Mouse (Mus musculus) limb, embryonic 11.5 days (tissue): ENCODE data around the gene Hibadh. TPM values are rescaled to one million over a fixed set of nuclear protein-coding genes. Genes with fewer than 3 reads are reported as not detected.
"Not testable (repeated sequence)": the region's sequence is repeated elsewhere in the genome, so short reads cannot be mapped to it uniquely, and the experiment has no call there.

Experiments used
- ATAC-seq: fragments of 200-750 bp; cut with Nextera tagmentation; 2 replicates; pipeline ENCODE4 v1.8.0; 2017; ENCODE audit warnings: low read depth; ENCODE audit not compliant: insufficient number of reproducible peaks, low FRiP score, low TSS enrichment
- DNase-seq: peaks from one replicate; pipeline ENCODE4 v3.0.0-alpha.2; 2015; ENCODE audit warnings: low spot score
- H3K27ac ChIP-seq: fragments of 300-500 bp; sonication (generic); replicated peaks from 2 replicates; pipeline ENCODE4 v1.5.1; 2014; ENCODE audit warnings: low read depth, mild to moderate bottlenecking, low read length
- H3K27me3 ChIP-seq: fragments of 300-500 bp; sonication (generic); 2 replicates; pipeline ENCODE4 v1.6.1; 2014; ENCODE audit warnings: mild to moderate bottlenecking, low read length, mixed read lengths; ENCODE audit not compliant: control insufficient read depth, insufficient read depth
- H3K36me3 ChIP-seq: fragments of 300-500 bp; sonication (generic); 2 replicates; pipeline ENCODE4 v1.6.1; 2014; ENCODE audit warnings: mild to moderate bottlenecking, low read length, moderate library complexity, mixed read lengths; ENCODE audit not compliant: control insufficient read depth, insufficient read depth
- H3K4me1 ChIP-seq: fragments of 300-500 bp; sonication (generic); 2 replicates; pipeline ENCODE4 v1.6.1; 2014; ENCODE audit warnings: low read length, mixed read lengths; ENCODE audit not compliant: control insufficient read depth, insufficient read depth
- H3K4me2 ChIP-seq: fragments of 300-500 bp; sonication (generic); 2 replicates; pipeline ENCODE4 v1.6.1; 2014; ENCODE audit warnings: low read depth, mild to moderate bottlenecking, moderate library complexity; ENCODE audit not compliant: severe bottlenecking
- H3K4me3 ChIP-seq: fragments of 300-500 bp; sonication (generic); 2 replicates; pipeline ENCODE4 v1.5.1; 2014; ENCODE audit warnings: low read depth, low read length
- H3K9ac ChIP-seq: fragments of 300-500 bp; sonication (generic); 2 replicates; pipeline ENCODE4 v1.6.1; 2014; ENCODE audit warnings: mild to moderate bottlenecking, low read length
- H3K9me3 ChIP-seq: fragments of 300-500 bp; sonication (generic); 2 replicates; pipeline ENCODE4 v1.6.1; 2016; ENCODE audit warnings: low read length; ENCODE audit not compliant: control insufficient read depth
- WGBS: fragments of 180-500 bp; shearing (Covaris S2); extraction: QIAGEN DNeasy Blood & Tissue Kit; methylation state at CpG from one replicate; pipeline ENCODE4 v1.1.7; 2014; 5-methylcytosine and 5-hydroxymethylcytosine counted together
- polyA plus RNA-seq: library from polyadenylated mRNA; unstranded; fragments of >200 nt; fragmentation: Nextera tagmentation; extraction: Ambion mirVana; gene quantifications from 2 replicates; pipeline ENCODE4 v1.2.1, GENCODE M21; 2014

Hibadh gene
- polyA plus RNA-seq, 1 experiment from 2014 or later: 55.3 TPM

- ATAC-seq (no peak), DNase-seq (no peak)
- Histone ChIP-seq H3K4me1 (no peaks in the 10 kb centered on the region), H3K9ac (no peak overlapping the region), H3K36me3 (no peaks in the 10 kb centered on the region), H3K4me3 (no peak overlapping the region), H3K27me3 (no peaks in the 10 kb centered on the region), H3K4me2 (no peak overlapping the region), H3K9me3 (no peaks in the 10 kb centered on the region), H3K27ac (no peak overlapping the region)
- WGBS: 85% methylated on average over 12 of the region's 12 CpGs
Measured at GRCm38 (mm10) chr6:52674541-52674940, 34.4 kb upstream of the Hibadh start.

GRCm38 (mm10) chr6:52673706-52674105, 33.5 kb upstream of the Hibadh start:
- H3K4me2 ChIP-seq: no peak overlapping the region
- 72% methylated on average over 7 of the region's 7 CpGs for WGBS
- no peak for ATAC-seq
- no peak overlapping the region for H3K4me3 ChIP-seq
- H3K9ac ChIP-seq: no peak overlapping the region
- H3K27ac ChIP-seq: no peak overlapping the region
- DNase-seq: no peak
- no peaks in the 10 kb centered on the region for H3K36me3 ChIP-seq
- no peaks in the 10 kb centered on the region for H3K9me3 ChIP-seq
- no peaks in the 10 kb centered on the region for H3K4me1 ChIP-seq
- H3K27me3 ChIP-seq: no peaks in the 10 kb centered on the region

GRCm38 (mm10) chr6:52672539-52672938, 32.4 kb upstream of the Hibadh start:
- ATAC-seq (no peak), DNase-seq (no peak)
- H3K4me1 ChIP-seq: no peaks in the 10 kb centered on the region; the same call in 1 of the 2 replicates
- H3K27ac ChIP-seq: no peak overlapping the region
- H3K4me3 ChIP-seq: no peak overlapping the region
- no peaks in the 10 kb centered on the region for H3K27me3 ChIP-seq
- H3K4me2 ChIP-seq: no peak overlapping the region
- no peak overlapping the region for H3K9ac ChIP-seq
- 41% methylated on average over 2 of the region's 2 CpGs for WGBS
- H3K9me3 ChIP-seq: no peaks in the 10 kb centered on the region
- H3K36me3 ChIP-seq: no peaks in the 10 kb centered on the region

GRCm38 (mm10) chr6:52671791-52672190, 31.6 kb upstream of the Hibadh start:
- no peaks in the 10 kb centered on the region for H3K27me3 ChIP-seq
- no peaks in the 10 kb centered on the region; the same call in 1 of the 2 replicates for H3K4me1 ChIP-seq
- no peak overlapping the region for H3K9ac ChIP-seq
- H3K4me2 ChIP-seq: no peak overlapping the region
- WGBS: 71% methylated on average over 8 of the region's 8 CpGs
- H3K9me3 ChIP-seq: no peaks in the 10 kb centered on the region
- ATAC-seq: no peak
- no peak overlapping the region for H3K4me3 ChIP-seq
- H3K27ac ChIP-seq: no peak overlapping the region
- no peaks in the 10 kb centered on the region for H3K36me3 ChIP-seq
- DNase-seq: no peak

- DNase-seq, H3K9me3 ChIP-seq, H3K27me3 ChIP-seq, H3K4me2 ChIP-seq, H3K4me3 ChIP-seq, H3K9ac ChIP-seq, ATAC-seq, H3K36me3 ChIP-seq, H3K4me1 ChIP-seq, H3K27ac ChIP-seq: not testable (repeated sequence)
- 51% methylated on average over 2 of the region's 2 CpGs for WGBS
Measured at GRCm38 (mm10) chr6:52669878-52670277, 29.7 kb upstream of the Hibadh start.

- no peak overlapping the region for H3K4me3 ChIP-seq
- DNase-seq (no peak), ATAC-seq (no peak)
- WGBS: 38% methylated on average over 3 of the region's 3 CpGs
- H3K9me3 ChIP-seq: no peaks in the 10 kb centered on the region
- H3K4me2 ChIP-seq: no peak overlapping the region
- no peaks in the 10 kb centered on the region for H3K27me3 ChIP-seq
- no peaks in the 10 kb centered on the region for H3K36me3 ChIP-seq
- H3K4me1 ChIP-seq: no peaks in the 10 kb centered on the region; the same call in 1 of the 2 replicates
- no peak overlapping the region for H3K9ac ChIP-seq
- no peak overlapping the region for H3K27ac ChIP-seq
Measured at GRCm38 (mm10) chr6:52667641-52668040, 27.5 kb upstream of the Hibadh start.

GRCm38 (mm10) chr6:52663021-52663420, 22.8 kb upstream of the Hibadh start:
- Histone ChIP-seq H3K9me3 (no peaks in the 10 kb centered on the region), H3K4me2 (no peak overlapping the region), H3K27ac (no peak overlapping the region), H3K4me3 (no peak overlapping the region), H3K9ac (no peak overlapping the region), H3K36me3 (no peaks in the 10 kb centered on the region), H3K27me3 (no peaks in the 10 kb centered on the region), H3K4me1 (no peaks in the 10 kb centered on the region; the same call in 1 of the 2 replicates)
- 46% methylated on average over 5 of the region's 5 CpGs for WGBS
- no peak for DNase-seq
- no peak for ATAC-seq

GRCm38 (mm10) chr6:52655266-52655665, 15.1 kb upstream of the Hibadh start:
- WGBS: 77% methylated on average over 4 of the region's 4 CpGs
- no peak for DNase-seq
- Histone ChIP-seq H3K36me3 (no peaks in the 10 kb centered on the region), H3K4me1 (no peaks in the 10 kb centered on the region), H3K9ac (no peak overlapping the region), H3K4me3 (no peak overlapping the region), H3K27me3 (no peaks in the 10 kb centered on the region), H3K4me2 (no peak overlapping the region), H3K27ac (no peak overlapping the region), H3K9me3 (no peaks in the 10 kb centered on the region)
- ATAC-seq: no peak

- DNase-seq (no peak), ATAC-seq (no peak)
- 72% methylated on average over 11 of the region's 11 CpGs for WGBS
- H3K4me2 ChIP-seq: no peak overlapping the region
- H3K9me3 ChIP-seq: no peaks in the 10 kb centered on the region
- no peak overlapping the region for H3K4me3 ChIP-seq
- H3K27ac ChIP-seq: no peak overlapping the region
- no peaks in the 10 kb centered on the region for H3K36me3 ChIP-seq
- no peak overlapping the region for H3K9ac ChIP-seq
- H3K27me3 ChIP-seq: no peaks in the 10 kb centered on the region
- no peaks in the 10 kb centered on the region for H3K4me1 ChIP-seq
Measured at GRCm38 (mm10) chr6:52648806-52649205, 8.6 kb upstream of the Hibadh start.
